Mouse (Mus musculus): Measurements from ENCODE around the gene Sec22a. TPM values are rescaled to one million over a fixed set of nuclear protein-coding genes. Genes with fewer than 3 reads are reported as not detected.

Gene Sec22a
- 10 to 100 TPM; 16.7 to 18.3 TPM for total RNA-seq (2021)

GRCm38 (mm10) chr16:35363150-35364062 is at the start of gene Sec22a:
Sec22a (minus strand) TSS chr16:35363918.
- DNase-seq = peak; percentile 94

DNA sequence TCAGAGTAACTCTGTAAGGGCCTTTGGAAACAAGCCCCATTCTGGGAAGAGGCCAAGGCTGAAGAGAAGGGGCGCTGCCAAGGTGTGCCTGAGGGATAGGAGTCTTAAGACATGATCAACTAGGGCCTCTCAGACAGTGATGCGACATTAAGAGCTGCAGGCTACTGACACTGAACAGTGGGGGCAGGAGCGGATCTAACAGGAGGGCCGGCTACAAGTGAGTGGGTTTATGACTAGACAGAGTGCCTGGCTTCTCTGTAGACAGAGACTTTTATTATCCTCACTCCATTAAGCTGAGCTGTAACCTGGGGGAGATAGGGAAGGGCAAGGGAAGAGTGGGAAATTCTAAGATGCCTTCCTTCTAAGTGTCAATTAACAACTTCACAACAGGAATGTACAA is 43.0 kb upstream of the Sec22a start:
- DNase-seq = no peak

- DNase-seq = no peak
Measured at GRCm38 (mm10) chr16:35406166-35406565, 42.4 kb upstream of the Sec22a start.

- DNase-seq = no peak
Measured at GRCm38 (mm10) chr16:35405348-35406080, 41.8 kb upstream of the Sec22a start.

GRCm38 (mm10) chr16:35404864-35405263 is 41.1 kb upstream of the Sec22a start:
- no peak for DNase-seq

DNA sequence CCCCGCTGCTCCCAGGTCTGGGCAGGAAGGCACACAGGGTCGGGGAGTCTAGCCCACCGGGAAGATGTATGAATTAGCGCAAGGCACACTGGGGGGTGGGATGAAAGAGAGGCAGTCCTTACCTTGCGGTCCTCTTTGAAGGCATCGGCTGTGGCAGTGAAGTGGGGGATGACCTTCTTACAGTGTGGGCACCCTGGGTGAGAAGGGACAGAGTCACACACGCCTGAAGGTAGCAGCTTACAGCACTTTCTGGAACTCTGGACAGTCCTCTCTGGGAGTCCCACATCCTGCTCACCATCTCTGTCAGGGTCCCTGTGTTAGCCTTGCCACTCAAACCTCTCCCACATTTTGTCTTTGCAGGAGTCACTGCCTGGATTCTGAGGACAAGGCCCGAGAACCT is 40.2 kb upstream of the Sec22a start:
- no peak for DNase-seq

DNA sequence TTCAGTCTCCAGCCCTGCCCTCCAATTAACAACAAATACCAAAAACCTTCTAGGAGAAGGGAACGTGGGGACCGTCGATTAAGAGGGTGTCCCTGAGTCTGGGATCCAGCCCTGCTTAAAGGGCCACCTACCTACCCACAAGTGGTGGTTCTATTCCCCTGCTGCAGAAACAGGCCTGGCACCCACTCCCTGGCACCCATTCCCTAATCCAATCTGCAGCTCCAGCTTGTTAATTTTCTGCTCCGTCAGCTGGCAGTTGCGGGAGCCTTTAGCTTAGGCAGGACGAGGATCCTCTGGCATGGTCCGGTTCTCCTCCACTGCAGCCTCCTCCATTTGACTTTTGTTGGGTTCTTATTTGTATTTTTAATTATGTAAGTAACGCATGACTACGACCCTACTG is 39.6 kb upstream of the Sec22a start:
- no peak for DNase-seq

DNA sequence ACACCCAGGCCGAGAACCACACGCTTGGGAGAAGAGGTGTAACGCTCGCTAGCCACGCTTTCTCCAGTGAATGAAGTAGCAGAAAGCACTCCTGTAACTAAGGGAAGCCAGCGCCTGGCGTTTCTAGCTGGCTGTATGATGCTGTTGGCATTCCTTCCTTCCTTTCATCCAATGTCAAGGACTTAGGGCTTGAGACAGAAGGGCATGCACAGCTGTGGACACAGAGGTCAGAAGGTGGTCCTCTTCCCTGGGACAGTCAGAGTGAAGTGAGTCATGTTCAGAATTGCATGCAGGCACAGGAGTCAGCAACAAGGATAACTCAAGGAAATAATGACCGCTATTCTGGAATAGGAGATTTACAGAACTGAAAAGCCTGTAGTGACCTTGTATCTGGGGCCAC is 29.1 kb upstream of the Sec22a start:
- DNase-seq = no peak

- DNase-seq = no peak
Measured at GRCm38 (mm10) chr16:35385654-35386053, 21.9 kb upstream of the Sec22a start.

DNA sequence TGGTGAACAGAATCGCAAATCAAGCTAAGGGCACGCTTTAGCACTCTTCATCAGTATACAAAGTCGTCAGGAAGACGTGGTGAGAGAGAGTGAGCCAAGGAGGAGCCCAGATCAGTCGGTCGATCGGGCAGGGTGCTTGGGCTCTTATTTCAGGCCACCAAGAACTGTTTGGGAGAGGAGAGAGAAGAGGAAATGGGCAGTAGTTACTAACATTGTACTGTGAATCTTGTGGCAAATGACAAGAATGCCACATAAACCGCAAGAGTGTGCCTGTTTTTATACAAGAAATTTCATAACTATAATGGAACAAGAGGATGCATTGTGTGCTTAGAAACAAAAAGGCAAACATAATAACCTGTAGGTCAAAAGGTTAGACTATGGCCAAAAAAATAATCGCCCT is 16.3 kb upstream of the Sec22a start:
- DNase-seq = no peak

- DNase-seq = no peak
Measured at GRCm38 (mm10) chr16:35379344-35379743, 15.6 kb upstream of the Sec22a start.

GRCm38 (mm10) chr16:35364063-35364428 is 328 bp upstream of the Sec22a start:
- no peak for DNase-seq

GRCm38 (mm10) chr16:35362221-35362620 is 1.5 kb downstream of the Sec22a start:
- no peak for DNase-seq

- peak; percentile 56 for DNase-seq
Measured at GRCm38 (mm10) chr16:35360593-35360992, 3.1 kb downstream of the Sec22a start.

DNA sequence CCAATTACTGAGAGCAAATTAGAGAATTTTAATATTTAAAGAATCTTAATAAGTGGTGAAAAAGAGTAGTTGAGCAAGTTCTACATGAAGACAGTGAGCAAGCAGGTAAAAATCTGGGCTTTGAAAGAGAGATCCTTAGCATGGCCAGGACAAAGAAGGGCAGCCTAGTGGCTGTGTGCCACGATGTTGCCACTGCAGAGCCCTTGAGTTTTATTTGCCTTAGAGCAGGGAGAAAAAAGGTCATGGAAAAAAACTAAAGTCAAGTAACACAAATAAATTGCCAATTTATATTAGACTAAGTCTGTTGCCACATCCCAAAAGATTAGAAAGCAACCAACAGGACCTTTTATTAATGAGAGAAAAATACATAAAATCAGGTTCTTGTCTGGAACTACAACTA is 6.3 kb downstream of the Sec22a start:
- DNase-seq = no peak

- no peak for DNase-seq
Measured at GRCm38 (mm10) chr16:35330451-35330850, 33.3 kb downstream of the Sec22a start.

DNA sequence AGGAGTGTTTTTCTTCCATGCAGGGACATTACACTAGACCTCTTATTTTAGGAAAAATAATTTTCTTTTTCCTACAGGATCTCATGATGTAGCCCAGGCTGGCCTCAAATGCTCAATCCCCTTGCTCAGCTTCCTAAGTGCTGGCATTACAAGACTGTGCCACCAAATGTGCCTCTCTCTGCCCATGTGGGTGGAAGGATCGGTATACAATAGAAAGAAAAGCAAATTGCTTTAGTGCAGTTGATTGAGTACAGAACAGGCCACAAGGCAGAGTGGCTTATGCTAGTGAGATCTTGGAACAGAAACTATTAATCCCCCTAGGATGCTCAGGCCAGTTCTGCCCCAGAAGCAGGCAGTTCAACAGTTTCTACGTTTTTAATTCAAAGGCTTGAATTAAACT is 43.9 kb downstream of the Sec22a start:
- DNase-seq = no peak

DNA sequence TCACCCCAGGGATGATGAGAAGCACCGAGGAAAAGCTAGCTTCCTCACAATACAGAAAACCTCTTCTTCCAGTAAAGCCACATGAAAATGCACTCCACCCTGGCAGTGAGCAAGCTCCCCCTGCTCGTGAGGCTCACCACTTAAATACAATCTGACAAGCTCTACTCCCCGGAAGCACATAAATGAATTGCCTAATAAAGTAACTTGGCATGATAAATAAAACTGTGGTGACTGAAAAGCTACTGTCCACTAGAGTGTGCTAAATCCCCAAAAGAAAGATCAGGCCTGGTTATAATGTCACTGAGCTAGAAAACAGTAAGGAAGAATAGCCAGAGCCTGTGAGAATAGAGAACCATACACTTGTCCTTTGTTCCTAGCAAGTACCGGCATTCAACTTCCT is 44.4 kb downstream of the Sec22a start:
- no peak for DNase-seq

DNA sequence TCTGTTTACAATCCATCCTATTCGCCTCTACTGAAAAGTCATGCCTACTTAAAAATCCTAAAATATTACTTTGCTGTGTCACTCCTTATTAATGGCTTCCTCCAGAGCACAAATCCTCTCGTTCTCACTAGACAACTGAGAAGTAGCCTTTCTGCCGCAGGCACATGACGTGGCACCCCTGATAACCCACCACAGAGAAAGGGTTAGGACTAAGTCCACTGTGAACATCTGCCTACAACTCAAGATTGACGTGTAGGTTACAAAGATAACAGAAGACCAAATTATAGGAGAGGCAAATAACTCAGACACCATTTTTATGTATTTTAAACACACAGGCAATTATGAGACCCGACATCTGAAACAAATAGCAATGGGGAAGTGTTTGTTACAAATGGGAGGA is 45.3 kb downstream of the Sec22a start:
- DNase-seq = no peak

DNA sequence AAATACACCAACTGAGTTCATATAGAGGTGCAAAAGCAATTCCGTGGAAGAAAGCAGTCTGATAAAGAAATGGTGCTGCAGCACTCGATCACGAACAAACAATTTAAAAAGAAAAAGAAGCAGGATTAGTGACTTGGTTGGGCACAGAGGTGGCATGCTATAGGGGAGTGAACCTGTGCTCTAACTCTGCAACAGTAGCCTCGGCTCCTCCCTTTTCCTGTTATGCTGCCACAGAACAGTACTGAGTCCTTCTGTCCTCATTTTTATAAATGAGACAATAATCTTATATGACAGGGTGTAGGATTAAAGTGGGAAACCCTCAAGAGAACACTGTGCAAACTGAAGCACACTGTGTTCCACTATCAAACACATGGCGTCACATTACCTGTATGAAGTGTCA is 46.3 kb downstream of the Sec22a start:
- no peak for DNase-seq

- DNase-seq = no peak
Measured at GRCm38 (mm10) chr16:35316856-35317264, 46.9 kb downstream of the Sec22a start.

DNA sequence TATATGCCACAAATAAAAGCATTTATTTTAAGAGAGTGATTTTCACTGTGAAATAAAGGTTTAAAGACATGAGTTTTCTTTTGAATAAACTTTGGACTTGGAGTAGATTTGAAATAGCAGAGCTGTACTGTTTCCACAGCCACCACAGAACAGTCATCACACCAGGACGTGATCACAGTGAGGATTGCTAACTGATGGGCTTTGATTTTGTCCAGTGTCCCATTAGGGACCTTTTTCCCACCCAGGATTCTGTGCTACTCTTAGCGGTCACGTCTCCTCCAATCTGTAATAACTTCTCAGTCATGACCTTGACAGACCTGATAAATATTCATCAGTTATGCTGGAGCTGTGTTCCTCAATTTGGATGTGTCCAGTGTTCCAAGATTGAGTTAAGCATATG is 48.2 kb downstream of the Sec22a start:
- DNase-seq = no peak

DNA sequence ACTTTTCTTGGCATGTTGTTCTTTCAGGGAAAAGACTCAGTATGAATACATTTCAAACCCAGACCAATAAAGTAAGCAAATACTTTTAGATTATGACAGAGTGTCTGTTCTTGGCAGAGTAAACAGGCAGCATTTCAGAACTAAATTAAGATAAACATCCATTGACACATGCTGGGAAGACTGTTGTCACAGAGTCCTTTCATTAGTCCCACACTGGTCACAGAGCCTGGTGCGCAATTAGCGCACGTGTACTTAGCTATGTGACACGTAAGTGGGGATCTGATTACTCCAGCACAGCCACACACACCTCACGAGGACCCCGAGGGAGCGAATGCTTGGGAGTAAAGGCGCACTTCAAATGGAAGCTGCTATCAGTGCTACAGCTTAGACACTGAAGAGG is 52.1 kb downstream of the Sec22a start:
- DNase-seq = no peak

DNA sequence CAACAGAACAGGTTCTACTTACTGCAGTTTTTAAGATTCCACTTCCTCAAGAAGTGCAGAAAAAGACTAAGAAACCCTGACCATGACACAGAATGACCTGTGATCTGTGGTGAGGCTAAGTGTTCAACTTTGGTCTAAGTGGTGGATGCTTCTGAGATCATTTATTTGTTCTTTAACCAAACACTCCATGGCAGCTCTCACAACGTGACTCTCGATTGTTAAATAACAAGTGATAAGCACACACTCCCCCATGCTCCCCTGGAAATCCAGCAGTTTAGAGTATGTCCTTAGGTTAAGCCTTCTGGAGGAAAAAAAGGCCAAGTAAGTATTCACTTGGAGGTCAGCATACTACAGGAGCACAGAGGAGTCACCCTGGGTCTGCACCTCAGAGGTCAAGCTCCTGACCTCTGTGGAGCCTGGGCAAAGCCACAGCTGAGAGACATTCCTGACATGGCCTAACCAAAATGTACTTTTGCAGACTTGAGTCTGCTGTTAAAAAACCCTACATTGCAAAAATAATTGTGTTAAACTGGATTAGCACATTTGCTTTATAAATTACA is 53.1 kb downstream of the Sec22a start:
- DNase-seq = no peak

All from heart, postnatal 4 days (tissue).